8 mouse cellular contexts compared by ENCODE assay signal in genomic region chr11:22981041-22981440, GRCm38 (mm10). TPM values are rescaled to one million over a fixed set of nuclear protein-coding genes. Genes with fewer than 3 reads are reported as not detected.
A peak's percentile ranks its signal among the peaks of the same experiment; 100 is the strongest.
DNase-seq lines count a peak whose midpoint lies in the region; ATAC-seq and TF ChIP-seq lines count a peak whose summit lies in the region.

No protein-coding gene starts in this region.

- no peak overlapping the region for H3K27ac ChIP-seq in left cerebral cortex, adult 2 months
- H3K27ac ChIP-seq in embryonic facial prominence, embryonic 14.5 days (replicated peaks; ENCODE audit: low read depth, low read length): peak overlapping the region; percentile 96; the same call in 1 of the 2 replicates
- peak overlapping the region; percentile 89 for H3K27ac ChIP-seq in intestine, postnatal 0 days (ENCODE audit: low read depth, low read length)
- no peak overlapping the region for H3K27ac ChIP-seq in neural tube, embryonic 14.5 days (ENCODE audit: low read depth, low read length)

- TF ChIP-seq CTCF in left cerebral cortex, adult 2 months (IDR thresholded peaks at IDR 0.05): no peak
- no peak for TF ChIP-seq CTCF in intestine, postnatal 0 days (IDR thresholded peaks at IDR 0.05; ENCODE audit: low read depth)
- no peak for TF ChIP-seq CTCF in lung, adult 2 months (IDR thresholded peaks at IDR 0.05; ENCODE audit: insufficient read depth, low read length)

- peak overlapping the region; percentile 82 for H3K9ac ChIP-seq in embryonic facial prominence, embryonic 14.5 days (ENCODE audit: low read depth, low read length)
- peak overlapping the region; percentile 70 for H3K9ac ChIP-seq in intestine, postnatal 0 days (ENCODE audit: low read depth, low read length)
- no peak overlapping the region for H3K9ac ChIP-seq in neural tube, embryonic 14.5 days (replicated peaks; ENCODE audit: low read depth, low read length)

- H3K4me1 ChIP-seq in embryonic facial prominence, embryonic 14.5 days (ENCODE audit: control insufficient read depth, insufficient read depth, low read length): peaks cover 9% of the 10 kb centered on the region
- peaks cover 5% of the 10 kb centered on the region; the same call in 1 of the 2 replicates for H3K4me1 ChIP-seq in intestine, postnatal 0 days (replicated peaks; ENCODE audit: control insufficient read depth, insufficient read depth, low read length)
- peaks cover 16% of the 10 kb centered on the region for H3K4me1 ChIP-seq in neural tube, embryonic 14.5 days (ENCODE audit: control insufficient read depth, insufficient read depth, low read length)
- H3K4me1 ChIP-seq in lung, adult 2 months (ENCODE audit: control insufficient read depth, insufficient read depth, low read length): peaks cover 3% of the 10 kb centered on the region; the same call in 1 of the 2 replicates

- ATAC-seq in embryonic facial prominence, embryonic 14.5 days (ENCODE audit: low read depth): no peak
- no peak for ATAC-seq in intestine, postnatal 0 days
- no peak for ATAC-seq in neural tube, embryonic 14.5 days (ENCODE audit: low read depth)

- H3K36me3 ChIP-seq in embryonic facial prominence, embryonic 14.5 days (ENCODE audit: control insufficient read depth, insufficient read depth, low read length): peaks cover 24% of the 10 kb centered on the region
- H3K36me3 ChIP-seq in intestine, postnatal 0 days (ENCODE audit: control insufficient read depth, insufficient read depth): peaks cover 18% of the 10 kb centered on the region; the same call in 1 of the 2 replicates
- H3K36me3 ChIP-seq in neural tube, embryonic 14.5 days (ENCODE audit: control insufficient read depth, insufficient read depth, low read length): peaks cover 6% of the 10 kb centered on the region; the same call in 1 of the 2 replicates

- no peaks in the 10 kb centered on the region for H3K9me3 ChIP-seq in embryonic facial prominence, embryonic 14.5 days (ENCODE audit: control insufficient read depth, low read length)
- H3K9me3 ChIP-seq in intestine, postnatal 0 days (ENCODE audit: control insufficient read depth): no peaks in the 10 kb centered on the region
- no peaks in the 10 kb centered on the region for H3K9me3 ChIP-seq in neural tube, embryonic 14.5 days (ENCODE audit: control insufficient read depth, low read length)

- peak overlapping the region; percentile 76 for H3K4me2 ChIP-seq in embryonic facial prominence, embryonic 14.5 days (ENCODE audit: low read depth, low read length)
- peak overlapping the region; percentile 65 for H3K4me2 ChIP-seq in intestine, postnatal 0 days (replicated peaks; ENCODE audit: low read depth)
- peak overlapping the region; percentile 71 for H3K4me2 ChIP-seq in neural tube, embryonic 14.5 days (ENCODE audit: low read depth, low read length)

- DNase-seq in left cerebral cortex, adult 2 months (ENCODE audit: extremely low spot score in 1 of 2, low spot score in 2 of 2): no peak
- no peak for DNase-seq in left cerebral cortex, adult 8-10 months (ENCODE audit: low spot score in 2 of 2)
- DNase-seq in embryonic facial prominence, embryonic 14.5 days (ENCODE audit: low spot score): no peak
- no peak for DNase-seq in left cerebral cortex, postnatal 14 days (ENCODE audit: low spot score in 2 of 2)
- no peak for DNase-seq in lung, adult 2 months
- no peak for DNase-seq in left cerebral cortex, adult 9 months (ENCODE audit: low spot score in 2 of 2)

- TF ChIP-seq POLR2A in lung, adult 2 months (IDR thresholded peaks at IDR 0.05; ENCODE audit: borderline replicate concordance, extremely low read depth, low read depth, low read length): no peak

- intact Hi-C loops in left cerebral cortex, adult 2 months (cut with DNase I): no loop called here
- intact Hi-C loops in left cerebral cortex, postnatal 14 days (cut with DNase I): no loop called here

- no peaks in the 10 kb centered on the region for H3K27me3 ChIP-seq in embryonic facial prominence, embryonic 14.5 days (replicated peaks; ENCODE audit: control insufficient read depth, insufficient read depth, low read length)
- H3K27me3 ChIP-seq in intestine, postnatal 0 days (replicated peaks; ENCODE audit: control insufficient read depth, insufficient read depth, low read length): no peaks in the 10 kb centered on the region
- H3K27me3 ChIP-seq in neural tube, embryonic 14.5 days (ENCODE audit: control insufficient read depth, insufficient read depth, low read length): no peaks in the 10 kb centered on the region

- 51% methylated on average over 4 of the region's 4 CpGs for WGBS in embryonic facial prominence, embryonic 14.5 days
- WGBS in intestine, postnatal 0 days: 32% methylated on average over 4 of the region's 4 CpGs
- 48% methylated on average over 4 of the region's 4 CpGs for WGBS in neural tube, embryonic 14.5 days
- 31% methylated on average over 4 of the region's 4 CpGs for WGBS in lung, adult 2 months

- peak overlapping the region; percentile 54 for H3K4me3 ChIP-seq in left cerebral cortex, adult 2 months
- peak overlapping the region; percentile 75 for H3K4me3 ChIP-seq in embryonic facial prominence, embryonic 14.5 days (ENCODE audit: low read depth, low read length)
- H3K4me3 ChIP-seq in intestine, postnatal 0 days (ENCODE audit: low read depth, low read length): peak overlapping the region; percentile 56
- peak overlapping the region; percentile 64 for H3K4me3 ChIP-seq in neural tube, embryonic 14.5 days (ENCODE audit: low read depth, low read length)
- no peak overlapping the region for H3K4me3 ChIP-seq in lung, adult 2 months (replicated peaks; ENCODE audit: extremely low read depth, low read depth, low read length)

RNA-seq across cellular contexts. Expression of gene Gm28048, which starts 0.8 kb away (rescaled TPM):
- total RNA-seq in left cerebral cortex, adult 2 months (2021): 10 to 100 TPM in 1 of 2 experiments, 1 to 10 TPM in 1; 9.5 to 14.7 TPM
- total RNA-seq in left cerebral cortex, adult 8-10 months (2022): 10 to 100 TPM; 11.1 to 24.0 (median 16.0) TPM
- 13.6 and 15.0 TPM in 2 replicates for polyA plus RNA-seq in embryonic facial prominence, embryonic 14.5 days (2014; fragmentation: Nextera tagmentation; extraction: Ambion mirVana)
- 15.8 and 20.3 TPM in 2 replicates for polyA plus RNA-seq in intestine, postnatal 0 days (2015; fragmentation: Nextera tagmentation; extraction: Ambion mirVana)
- polyA plus RNA-seq in neural tube, embryonic 14.5 days (2014; fragmentation: Nextera tagmentation; extraction: Ambion mirVana): 1.7 and 5.9 TPM in 2 replicates
- total RNA-seq in left cerebral cortex, postnatal 14 days (2021): 10 to 100 TPM; 10.3 to 13.5 TPM
- polyA plus RNA-seq in lung, adult 2 months (2012; rRNA removed): not detected in 2 replicates

RNA-seq across cellular contexts. Expression of gene Commd1, which starts 1.1 kb away (rescaled TPM):
- 10 to 100 TPM; 36.7 to 47.7 TPM for total RNA-seq in left cerebral cortex, adult 2 months (2021)
- 10 to 100 TPM; 32.2 to 47.5 (median 36.8) TPM for total RNA-seq in left cerebral cortex, adult 8-10 months (2022)
- 374 and 376 TPM in 2 replicates for polyA plus RNA-seq in embryonic facial prominence, embryonic 14.5 days (2014; fragmentation: Nextera tagmentation; extraction: Ambion mirVana)
- polyA plus RNA-seq in intestine, postnatal 0 days (2015; fragmentation: Nextera tagmentation; extraction: Ambion mirVana): 286 and 294 TPM in 2 replicates
- 230 and 258 TPM in 2 replicates for polyA plus RNA-seq in neural tube, embryonic 14.5 days (2014; fragmentation: Nextera tagmentation; extraction: Ambion mirVana)
- 10 to 100 TPM; 39.0 to 39.2 TPM for total RNA-seq in left cerebral cortex, postnatal 14 days (2021)
- 4.7 and 10.0 TPM in 2 replicates for polyA plus RNA-seq in lung, adult 2 months (2012; rRNA removed)

RNA-seq across cellular contexts. Expression of gene Zrsr1, which starts 9.2 kb away (rescaled TPM):
- total RNA-seq in left cerebral cortex, adult 2 months (2021): 10 to 100 TPM; 70.0 to 75.6 TPM
- 10 to 100 TPM; 63.0 to 78.1 (median 72.0) TPM for total RNA-seq in left cerebral cortex, adult 8-10 months (2022)
- 3.5 and 3.8 TPM in 2 replicates for polyA plus RNA-seq in embryonic facial prominence, embryonic 14.5 days (2014; fragmentation: Nextera tagmentation; extraction: Ambion mirVana)
- polyA plus RNA-seq in intestine, postnatal 0 days (2015; fragmentation: Nextera tagmentation; extraction: Ambion mirVana): 2.0 and 2.3 TPM in 2 replicates
- 9.1 and 9.8 TPM in 2 replicates for polyA plus RNA-seq in neural tube, embryonic 14.5 days (2014; fragmentation: Nextera tagmentation; extraction: Ambion mirVana)
- total RNA-seq in left cerebral cortex, postnatal 14 days (2021): 10 to 100 TPM; 53.1 to 56.3 TPM
- polyA plus RNA-seq in lung, adult 2 months (2012; rRNA removed): 10.2 and 11.5 TPM in 2 replicates

RNA-seq across cellular contexts. Expression of gene Cct4, which starts 9.3 kb away (rescaled TPM):
- total RNA-seq in left cerebral cortex, adult 2 months (2021): 100 to 1,000 TPM in 1 of 2 experiments, 10 to 100 TPM in 1; 97.1 to 104 TPM
- 100 to 1,000 TPM in 1 of 4 experiments, 10 to 100 TPM in 3; 89.2 to 103 (median 95.6) TPM for total RNA-seq in left cerebral cortex, adult 8-10 months (2022)
- polyA plus RNA-seq in embryonic facial prominence, embryonic 14.5 days (2014; fragmentation: Nextera tagmentation; extraction: Ambion mirVana): 267 and 291 TPM in 2 replicates
- polyA plus RNA-seq in intestine, postnatal 0 days (2015; fragmentation: Nextera tagmentation; extraction: Ambion mirVana): 95.3 and 101 TPM in 2 replicates
- polyA plus RNA-seq in neural tube, embryonic 14.5 days (2014; fragmentation: Nextera tagmentation; extraction: Ambion mirVana): 291 and 314 TPM in 2 replicates
- 100 to 1,000 TPM in 1 of 2 experiments, 10 to 100 TPM in 1; 94.9 to 101 TPM for total RNA-seq in left cerebral cortex, postnatal 14 days (2021)
- polyA plus RNA-seq in lung, adult 2 months (2012; rRNA removed): 123 and 181 TPM in 2 replicates

RNA-seq across cellular contexts. Expression of gene Fam161a, which starts 26.3 kb away (rescaled TPM):
- total RNA-seq in left cerebral cortex, adult 2 months (2021): 1 to 10 TPM; 4.9 to 5.0 TPM
- total RNA-seq in left cerebral cortex, adult 8-10 months (2022): 1 to 10 TPM; 3.9 to 6.6 (median 5.2) TPM
- 6.7 and 11.8 TPM in 2 replicates for polyA plus RNA-seq in embryonic facial prominence, embryonic 14.5 days (2014; fragmentation: Nextera tagmentation; extraction: Ambion mirVana)
- 1.9 and 2.8 TPM in 2 replicates for polyA plus RNA-seq in intestine, postnatal 0 days (2015; fragmentation: Nextera tagmentation; extraction: Ambion mirVana)
- 4.1 and 4.2 TPM in 2 replicates for polyA plus RNA-seq in neural tube, embryonic 14.5 days (2014; fragmentation: Nextera tagmentation; extraction: Ambion mirVana)
- 1 to 10 TPM; 2.9 to 3.9 TPM for total RNA-seq in left cerebral cortex, postnatal 14 days (2021)
- 3.2 and 6.3 TPM in 2 replicates for polyA plus RNA-seq in lung, adult 2 months (2012; rRNA removed)

Comparison
In these comparisons a context has a peak if more than half of its experiments do, and no peak if none do; other contexts are left out.
1. H3K27ac ChIP-seq: peak in embryonic facial prominence, embryonic 14.5 days (single experiment) and intestine, postnatal 0 days (single experiment); none in left cerebral cortex, adult 2 months (single experiment) and neural tube, embryonic 14.5 days (single experiment).
2. RNA of gene Commd1, which starts 1.1 kb away (polyA plus RNA-seq): 374 to 376 TPM in embryonic facial prominence, embryonic 14.5 days, 286 to 294 TPM in intestine, postnatal 0 days and 230 to 258 TPM in neural tube, embryonic 14.5 days; 4.7 to 10.0 TPM in lung, adult 2 months; every median in the first group is over 10 times any median in the second.
3. Peak in every context shown above with its lines, with median percentiles within 50 percentile points of each other: H3K4me2 ChIP-seq.